Mouse (Mus musculus) forebrain, embryonic 11.5 days (tissue): ENCODE measurements around the gene Wdr81. TPM values are rescaled to one million over a fixed set of nuclear protein-coding genes. Genes with fewer than 3 reads are reported as not detected.
A peak's percentile ranks its signal among the peaks of the same experiment; 100 is the strongest.

ENCODE experiments used
- ATAC-seq: fragments of 200-750 bp; cut with Nextera tagmentation; replicated peaks from 2 replicates; pipeline ENCODE4 v1.8.0; 2017; ENCODE audit warnings: moderate TSS enrichment; ENCODE audit not compliant: low FRiP score
- DNase-seq: peaks from one replicate; pipeline ENCODE4 v3.0.0-alpha.2; 2017; ENCODE audit warnings: low spot score
- H3K27ac ChIP-seq: fragments of 300-500 bp; sonication (generic); 2 replicates; pipeline ENCODE4 v1.5.1; 2014; ENCODE audit warnings: low read depth, low read length
- H3K27me3 ChIP-seq: fragments of 300-500 bp; sonication (generic); 2 replicates; pipeline ENCODE4 v1.6.1; 2014; ENCODE audit warnings: mild to moderate bottlenecking, low read length, mixed read lengths; ENCODE audit not compliant: control insufficient read depth, insufficient read depth
- H3K36me3 ChIP-seq: fragments of 300-500 bp; sonication (generic); 2 replicates; pipeline ENCODE4 v1.6.1; 2014; ENCODE audit warnings: mild to moderate bottlenecking, low read length, moderate library complexity, mixed read lengths; ENCODE audit not compliant: control insufficient read depth, insufficient read depth
- H3K4me1 ChIP-seq: fragments of 300-500 bp; sonication (generic); replicated peaks from 2 replicates; pipeline ENCODE4 v1.6.1; 2014; ENCODE audit warnings: low read length, mixed read lengths; ENCODE audit not compliant: control insufficient read depth, insufficient read depth
- H3K4me2 ChIP-seq: fragments of 300-500 bp; sonication (generic); 2 replicates; pipeline ENCODE4 v1.6.1; 2014; ENCODE audit warnings: low read depth, mild to moderate bottlenecking, low read length, moderate library complexity, mixed read lengths; ENCODE audit not compliant: severe bottlenecking
- H3K4me3 ChIP-seq: fragments of 300-500 bp; sonication (generic); 2 replicates; pipeline ENCODE4 v1.5.1; 2014; ENCODE audit warnings: low read depth, low read length
- H3K9ac ChIP-seq: fragments of 300-500 bp; sonication (generic); 2 replicates; pipeline ENCODE4 v1.6.1; 2014; ENCODE audit warnings: low read length
- H3K9me3 ChIP-seq: fragments of 300-500 bp; sonication (generic); 2 replicates; pipeline ENCODE4 v1.6.1; 2016; ENCODE audit warnings: low read length, mixed read lengths; ENCODE audit not compliant: control insufficient read depth
- WGBS: fragments of 180-500 bp; shearing (Covaris S2); extraction: QIAGEN DNeasy Blood & Tissue Kit; methylation state at CpG from one replicate; pipeline ENCODE4 v1.1.7; 2014; 5-methylcytosine and 5-hydroxymethylcytosine counted together
- polyA plus RNA-seq: library from polyadenylated mRNA; unstranded; fragments of >200 nt; fragmentation: Nextera tagmentation; extraction: Ambion mirVana; gene quantifications from 2 replicates; pipeline ENCODE4 v1.2.1, GENCODE M21; 2014

Gene Wdr81
- polyA plus RNA-seq, 1 experiment from 2014 or later = 6.5 TPM

GRCm38 (mm10) chr11:75472469-75473081, 18.1 kb upstream of the Wdr81 start:
- H3K4me3 ChIP-seq = no peak overlapping the region
- WGBS = 88% methylated on average over 11 of the region's 11 CpGs
- H3K4me1 ChIP-seq = 0 out of 2 replicates have a peak, but pooled peaks cover 2% of the 10 kb centered on the region
- H3K9me3 ChIP-seq = no peaks in the 10 kb centered on the region
- H3K9ac ChIP-seq = no peak overlapping the region
- H3K4me2 ChIP-seq = no peak overlapping the region
- no peak overlapping the region for H3K27ac ChIP-seq
- ATAC-seq (no peak), DNase-seq (no peak)
- H3K36me3 ChIP-seq = no peaks in the 10 kb centered on the region
- no peaks in the 10 kb centered on the region for H3K27me3 ChIP-seq

- no peak overlapping the region for H3K4me2 ChIP-seq
- 0 out of 2 replicates have a peak, but pooled peaks cover 2% of the 10 kb centered on the region for H3K4me1 ChIP-seq
- ATAC-seq (no peak), DNase-seq (no peak)
- H3K9me3 ChIP-seq = no peaks in the 10 kb centered on the region
- WGBS = 87% methylated on average over 3 of the region's 3 CpGs
- no peak overlapping the region for H3K4me3 ChIP-seq
- no peak overlapping the region for H3K27ac ChIP-seq
- H3K9ac ChIP-seq = no peak overlapping the region
- H3K27me3 ChIP-seq = no peaks in the 10 kb centered on the region
- H3K36me3 ChIP-seq = no peaks in the 10 kb centered on the region
Measured at GRCm38 (mm10) chr11:75470675-75471074, 16.2 kb upstream of the Wdr81 start.

- no peaks in the 10 kb centered on the region for H3K27me3 ChIP-seq
- DNase-seq (no peak), ATAC-seq (no peak)
- H3K27ac ChIP-seq = no peak overlapping the region
- no peak overlapping the region for H3K4me3 ChIP-seq
- no peak overlapping the region for H3K4me2 ChIP-seq
- 89% methylated on average over 4 of the region's 4 CpGs for WGBS
- H3K9ac ChIP-seq = no peak overlapping the region
- 0 out of 2 replicates have a peak, but pooled peaks cover 2% of the 10 kb centered on the region for H3K4me1 ChIP-seq
- H3K9me3 ChIP-seq = no peaks in the 10 kb centered on the region
- H3K36me3 ChIP-seq = no peaks in the 10 kb centered on the region
Measured at GRCm38 (mm10) chr11:75469261-75469660, 14.7 kb upstream of the Wdr81 start.

- Histone ChIP-seq H3K27me3 (no peaks in the 10 kb centered on the region), H3K4me1 (0 out of 2 replicates have a peak, but pooled peaks cover 2% of the 10 kb centered on the region), H3K9ac (peak overlapping the region; percentile 55; the same call in 1 of the 2 replicates), H3K4me3 (peak overlapping the region; percentile 25), H3K27ac (no peak overlapping the region), H3K4me2 (peak overlapping the region; percentile 65), H3K9me3 (no peaks in the 10 kb centered on the region), H3K36me3 (no peaks in the 10 kb centered on the region)
- WGBS = 60% methylated on average over 7 of the region's 7 CpGs
- no peak for ATAC-seq
- DNase-seq = no peak
Measured at GRCm38 (mm10) chr11:75468410-75468809, 13.9 kb upstream of the Wdr81 start.

GRCm38 (mm10) chr11:75467512-75468215, 13.1 kb upstream of the Wdr81 start:
- Histone ChIP-seq H3K9me3 (no peaks in the 10 kb centered on the region), H3K4me3 (peak overlapping the region; percentile 25), H3K27ac (no peak overlapping the region), H3K4me2 (peak overlapping the region; percentile 65), H3K27me3 (no peaks in the 10 kb centered on the region), H3K36me3 (no peaks in the 10 kb centered on the region), H3K9ac (peak overlapping the region; percentile 55), H3K4me1 (peaks cover 7% of the 10 kb centered on the region; the same call in 1 of the 2 replicates)
- DNase-seq (peak; percentile 64), ATAC-seq (peak; percentile 51; the same call in 1 of the 2 replicates)
- 19% methylated on average over 19 of the region's 19 CpGs for WGBS

- Histone ChIP-seq H3K4me1 (peaks cover 14% of the 10 kb centered on the region), H3K36me3 (no peaks in the 10 kb centered on the region), H3K27ac (no peak overlapping the region), H3K9me3 (no peaks in the 10 kb centered on the region), H3K4me3 (no peak overlapping the region), H3K4me2 (no peak overlapping the region), H3K27me3 (no peaks in the 10 kb centered on the region), H3K9ac (no peak overlapping the region)
- ATAC-seq (no peak), DNase-seq (no peak)
- WGBS = over 99% methylated on average over 4 of the region's 4 CpGs
Measured at GRCm38 (mm10) chr11:75466731-75467505, 12.4 kb upstream of the Wdr81 start.

GRCm38 (mm10) chr11:75465051-75465450, 10.5 kb upstream of the Wdr81 start:
- Histone ChIP-seq H3K36me3 (no peaks in the 10 kb centered on the region), H3K4me1 (peaks cover 17% of the 10 kb centered on the region), H3K9me3 (no peaks in the 10 kb centered on the region), H3K27ac (no peak overlapping the region), H3K4me2 (no peak overlapping the region), H3K4me3 (no peak overlapping the region), H3K27me3 (no peaks in the 10 kb centered on the region), H3K9ac (no peak overlapping the region)
- ATAC-seq (no peak), DNase-seq (no peak)
- 81% methylated on average over 6 of the region's 6 CpGs for WGBS

GRCm38 (mm10) chr11:75464417-75464816, 9.9 kb upstream of the Wdr81 start:
- H3K4me2 ChIP-seq = no peak overlapping the region
- no peaks in the 10 kb centered on the region for H3K27me3 ChIP-seq
- H3K9ac ChIP-seq = no peak overlapping the region
- 87% methylated on average over 6 of the region's 6 CpGs for WGBS
- no peak overlapping the region for H3K4me3 ChIP-seq
- H3K9me3 ChIP-seq = no peaks in the 10 kb centered on the region
- ATAC-seq (no peak), DNase-seq (no peak)
- no peaks in the 10 kb centered on the region for H3K36me3 ChIP-seq
- no peak overlapping the region for H3K27ac ChIP-seq
- H3K4me1 ChIP-seq = peaks cover 17% of the 10 kb centered on the region
